Mouse (Mus musculus) monocyte, adult 2 months (primary cell): ENCODE results near the gene Myrfl.

Source experiments
- DNase-seq, 2 experiments: peaks; one replicate each; pipeline ENCODE4 v3.0.0; 2022; ENCODE audit warnings: low spot score in 2 of 2, low read depth in 1 of 2

Myrfl gene

DNA sequence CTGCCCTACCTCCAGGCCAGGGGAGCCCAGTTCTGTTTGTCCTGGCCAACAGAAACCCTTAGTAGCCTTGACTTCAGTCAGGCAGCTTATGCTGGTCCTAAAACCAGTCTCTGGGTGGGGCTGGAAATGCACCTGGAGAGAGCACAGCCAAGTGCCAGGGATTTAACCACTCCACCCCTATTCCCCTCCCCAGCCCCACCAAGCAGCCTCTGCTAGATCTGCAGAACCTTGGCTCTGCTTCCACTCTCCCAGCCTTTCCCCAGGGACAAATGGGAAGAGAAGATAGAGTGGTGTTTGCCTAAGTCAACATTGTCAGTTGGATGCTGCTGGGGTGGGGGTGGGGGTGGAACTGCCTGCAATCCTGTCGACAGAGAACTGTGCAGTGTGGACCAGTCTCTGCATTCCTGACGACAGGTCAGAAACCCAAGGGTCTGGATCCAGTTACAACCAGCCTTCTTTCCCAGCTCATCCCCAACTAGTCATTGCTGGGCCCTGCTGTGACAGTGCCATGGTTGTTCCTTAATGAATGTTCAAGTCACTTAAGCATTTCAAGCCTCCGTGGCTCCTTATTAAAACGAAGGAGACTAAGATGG, 135.1 kb downstream of the Myrfl start:
- no peak for DNase-seq

GRCm38 (mm10) chr10:116760561-116760960, 136.2 kb downstream of the Myrfl start:
- no peak for DNase-seq

- DNase-seq: no peak
These were observed 136.9 kb downstream of the Myrfl start for GRCm38 (mm10) chr10:116759816-116760215.

DNA sequence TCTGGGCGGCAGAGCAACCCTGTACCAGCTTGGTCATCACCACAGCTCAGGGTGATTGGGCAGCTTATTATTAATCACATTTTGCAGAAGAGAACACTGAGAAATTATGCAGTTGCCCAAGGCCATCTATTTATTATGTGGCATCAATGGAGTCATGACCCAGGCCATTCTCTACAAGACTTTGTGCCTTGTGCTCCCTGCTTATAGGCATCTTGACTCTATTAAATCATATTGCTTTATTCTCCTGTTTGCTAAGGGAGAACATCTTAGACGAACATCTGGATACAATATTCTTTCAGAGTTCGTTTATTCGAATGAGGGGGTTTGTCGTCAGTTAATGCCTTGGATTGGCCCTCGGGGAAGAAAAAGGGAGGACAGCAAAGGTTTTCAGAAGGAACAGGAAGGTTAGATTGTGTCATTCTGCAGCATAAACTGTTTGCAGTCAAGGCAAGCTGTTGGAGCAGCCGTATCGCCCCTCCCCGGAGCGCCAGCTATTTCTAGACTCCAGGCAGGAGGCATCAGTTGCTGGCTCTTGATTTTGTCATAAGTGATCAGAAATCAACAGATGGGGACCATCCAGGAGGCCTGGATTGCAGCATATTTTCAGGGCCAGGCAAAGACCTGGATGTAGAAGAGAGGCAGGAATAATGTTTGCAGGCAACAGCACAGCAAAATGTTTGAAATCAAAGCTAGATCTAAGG, 140.7 kb downstream of the Myrfl start:
- no peak for DNase-seq

DNA sequence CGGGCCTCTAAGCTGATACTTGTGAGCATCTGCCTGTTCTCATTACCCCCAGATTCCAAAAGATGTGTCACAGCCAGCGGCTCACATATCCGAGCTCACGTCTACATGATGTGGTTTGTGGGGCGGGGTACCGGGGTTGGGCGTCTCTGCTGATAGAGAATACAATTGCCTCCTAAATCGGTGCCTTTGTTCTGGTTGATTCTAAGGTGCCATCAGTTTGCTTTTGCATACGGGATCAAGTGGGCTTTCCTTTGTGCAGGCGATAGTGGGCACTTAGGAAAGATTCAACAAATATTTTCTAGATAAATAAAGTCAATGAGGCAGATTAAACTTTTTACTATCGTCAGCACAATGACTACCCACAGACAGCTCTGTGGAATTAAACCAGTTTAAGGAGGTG, 141.8 kb downstream of the Myrfl start:
- DNase-seq: no peak

- no peak for DNase-seq
These were observed 145.8 kb downstream of the Myrfl start for GRCm38 (mm10) chr10:116750895-116751294.

- DNase-seq: no peak
These were observed 146.7 kb downstream of the Myrfl start for GRCm38 (mm10) chr10:116750062-116750461.

- no peak for DNase-seq
These were observed 148.0 kb downstream of the Myrfl start for GRCm38 (mm10) chr10:116748681-116749080.

DNA sequence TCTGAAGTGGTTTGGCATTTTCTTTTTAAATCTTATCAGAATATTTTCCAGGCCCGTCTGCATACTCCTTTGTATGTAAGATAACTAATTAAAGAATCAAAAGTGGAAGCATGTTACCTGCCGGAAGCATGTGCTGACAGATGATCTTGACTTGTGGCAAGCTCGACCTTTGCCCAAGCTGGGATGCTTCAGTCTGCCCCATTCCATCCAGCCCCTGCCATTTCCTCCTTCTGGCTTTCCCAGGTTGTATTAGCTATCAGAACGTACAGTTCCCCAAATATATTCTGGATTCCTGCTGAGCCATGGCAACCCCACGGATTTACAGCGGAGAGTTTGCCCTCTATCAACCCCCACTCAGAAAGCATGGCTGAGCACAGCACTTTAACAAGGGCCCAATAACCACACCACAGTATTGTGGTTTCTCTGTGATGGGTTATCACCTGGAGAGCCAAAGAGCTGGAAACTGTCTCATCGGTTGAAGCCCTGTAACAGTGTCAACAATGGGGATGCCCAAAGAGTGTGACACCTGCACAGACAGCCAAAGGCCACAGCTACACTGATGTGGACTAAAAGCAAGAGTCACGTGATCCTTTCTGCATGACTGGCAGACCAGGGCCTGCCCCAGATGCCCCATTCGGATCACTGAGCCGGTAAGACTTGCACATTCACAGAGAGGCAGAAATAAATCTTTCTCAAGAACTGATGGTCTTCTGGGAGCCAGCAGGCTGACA, 150.3 kb downstream of the Myrfl start:
- DNase-seq: no peak

DNA sequence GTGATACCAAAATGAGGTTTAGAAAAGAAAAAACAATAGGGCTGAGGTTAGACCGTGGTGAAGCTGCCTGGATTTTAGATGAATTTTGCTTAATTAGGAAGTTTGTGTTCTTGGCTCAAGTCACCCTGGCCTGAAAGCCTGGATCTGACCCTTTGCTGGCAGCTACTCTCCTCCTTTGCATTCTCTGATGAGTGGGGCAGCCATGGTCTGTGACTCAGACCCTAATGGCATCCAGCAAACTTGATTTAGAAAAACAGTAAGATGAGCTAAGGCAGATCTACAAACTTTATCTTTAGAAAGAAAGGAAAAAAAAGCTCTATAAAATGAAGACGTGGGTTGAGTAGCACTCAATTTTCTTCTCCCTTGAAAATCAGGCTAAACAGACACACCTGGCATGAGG, 154.0 kb downstream of the Myrfl start:
- DNase-seq: no peak

GRCm38 (mm10) chr10:116742189-116742588, 154.5 kb downstream of the Myrfl start:
- no peak for DNase-seq

GRCm38 (mm10) chr10:116741343-116741742, 155.4 kb downstream of the Myrfl start:
- DNase-seq: no peak

- DNase-seq: no peak
These were observed 156.6 kb downstream of the Myrfl start for GRCm38 (mm10) chr10:116740073-116740472.

- no peak for DNase-seq
These were observed 158.2 kb downstream of the Myrfl start for GRCm38 (mm10) chr10:116738533-116738932.

DNA sequence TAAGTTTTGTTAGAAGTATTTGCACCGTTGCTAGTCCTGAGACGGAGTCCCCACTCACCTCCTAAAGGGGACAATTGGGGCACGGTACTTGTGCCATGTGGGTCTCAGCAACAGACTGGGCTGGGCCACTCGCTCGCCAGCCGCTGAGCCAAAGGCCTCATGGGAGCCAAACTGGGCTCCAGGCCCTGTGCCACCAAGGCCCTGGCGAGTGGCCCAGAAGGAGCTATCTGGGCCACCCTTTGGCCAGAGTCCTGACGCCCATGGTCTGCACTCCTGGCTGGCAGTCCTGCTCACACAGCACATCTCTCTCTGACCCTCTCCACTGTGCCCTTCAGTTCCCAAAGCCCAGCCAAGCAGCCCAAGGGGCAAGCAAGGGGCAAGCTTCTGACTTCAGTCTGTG, 161.1 kb downstream of the Myrfl start:
- no peak for DNase-seq

- DNase-seq: no peak
These were observed 163.1 kb downstream of the Myrfl start for GRCm38 (mm10) chr10:116733651-116734050.

DNA sequence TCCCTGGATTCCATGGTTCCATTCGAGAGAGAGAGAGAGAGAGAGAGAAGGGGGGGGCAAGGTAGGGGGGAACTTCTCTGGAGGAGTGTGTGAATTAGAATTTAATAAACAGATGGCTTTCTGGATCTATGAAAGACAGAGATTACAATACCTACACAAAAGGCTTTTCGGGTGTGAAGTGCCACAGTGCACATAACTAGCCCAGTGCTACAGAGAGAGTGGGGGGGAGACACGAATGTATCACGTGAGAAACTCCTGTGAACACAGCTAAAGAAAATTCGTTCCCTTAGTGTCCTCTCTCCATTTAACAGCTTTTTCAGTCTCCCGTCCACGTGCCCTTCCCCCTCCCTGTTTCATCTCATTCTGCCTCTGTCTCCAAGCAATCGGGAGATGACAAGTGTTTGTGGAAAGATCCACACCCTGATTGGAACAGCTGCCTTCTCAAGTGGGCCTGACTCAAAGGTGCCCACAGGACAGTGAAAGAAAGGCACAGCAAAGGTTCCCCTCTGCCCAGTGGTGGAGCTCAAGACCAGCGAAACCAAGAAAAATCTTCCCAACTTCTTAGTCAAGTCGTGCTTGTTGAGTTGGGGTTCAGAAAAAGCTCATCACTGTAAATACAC, 166.6 kb downstream of the Myrfl start:
- no peak for DNase-seq

GRCm38 (mm10) chr10:116728860-116729259, 167.9 kb downstream of the Myrfl start:
- DNase-seq: no peak

GRCm38 (mm10) chr10:116727702-116728298, 168.9 kb downstream of the Myrfl start:
- no peak for DNase-seq
